Mouse (Mus musculus) intestine, embryonic 16.5 days (tissue): Measurements from ENCODE around the gene Washc3. TPM values are rescaled to one million over a fixed set of nuclear protein-coding genes. Genes with fewer than 3 reads are reported as not detected.

Source experiments
- ATAC-seq: fragments of 200-750 bp; cut with Nextera tagmentation; 2 replicates; pipeline ENCODE4 v1.8.0; 2017; ENCODE audit warnings: moderate TSS enrichment, moderate library complexity
- H3K27ac ChIP-seq: fragments of 300-500 bp; sonication (generic); 2 replicates; pipeline ENCODE4 v1.5.1; 2014; ENCODE audit warnings: mild to moderate bottlenecking, low read length
- H3K27me3 ChIP-seq: fragments of 300-500 bp; sonication (generic); replicated peaks from 2 replicates; pipeline ENCODE4 v1.6.1; 2014; ENCODE audit warnings: low read length, control low read depth, mixed read lengths; ENCODE audit not compliant: control insufficient read depth, insufficient read depth
- H3K36me3 ChIP-seq: fragments of 300-500 bp; sonication (generic); 2 replicates; pipeline ENCODE4 v1.6.1; 2014; ENCODE audit warnings: low read length, control low read depth; ENCODE audit not compliant: control insufficient read depth, insufficient read depth
- H3K4me1 ChIP-seq: fragments of 300-500 bp; sonication (generic); 2 replicates; pipeline ENCODE4 v1.6.1; 2014; ENCODE audit warnings: low read length, control low read depth, mixed read lengths; ENCODE audit not compliant: control insufficient read depth, insufficient read depth
- H3K4me2 ChIP-seq: fragments of 300-500 bp; sonication (generic); 2 replicates; pipeline ENCODE4 v1.6.1; 2014; ENCODE audit warnings: low read depth, low read length, control low read depth
- H3K4me3 ChIP-seq: fragments of 300-500 bp; sonication (generic); 2 replicates; pipeline ENCODE4 v1.5.1; 2014; ENCODE audit warnings: mild to moderate bottlenecking, low read length
- H3K9ac ChIP-seq: fragments of 300-500 bp; sonication (generic); 2 replicates; pipeline ENCODE4 v1.6.1; 2014; ENCODE audit warnings: low read depth, low read length
- H3K9me3 ChIP-seq: fragments of 300-500 bp; sonication (generic); 2 replicates; pipeline ENCODE4 v1.6.1; 2016; ENCODE audit warnings: low read length, control low read depth; ENCODE audit not compliant: control insufficient read depth
- WGBS: fragments of 180-500 bp; shearing (Covaris S2); extraction: QIAGEN DNeasy Blood & Tissue Kit; methylation state at CpG from one replicate; pipeline ENCODE4 v1.1.7; 2014; 5-methylcytosine and 5-hydroxymethylcytosine counted together
- polyA plus RNA-seq: library from polyadenylated mRNA; unstranded; fragments of >200 nt; fragmentation: Nextera tagmentation; extraction: Ambion mirVana; gene quantifications from 2 replicates; pipeline ENCODE4 v1.2.1, GENCODE M21; 2015

Gene Washc3
- polyA plus RNA-seq: 65.8 and 69.2 TPM in 2 replicates

DNA sequence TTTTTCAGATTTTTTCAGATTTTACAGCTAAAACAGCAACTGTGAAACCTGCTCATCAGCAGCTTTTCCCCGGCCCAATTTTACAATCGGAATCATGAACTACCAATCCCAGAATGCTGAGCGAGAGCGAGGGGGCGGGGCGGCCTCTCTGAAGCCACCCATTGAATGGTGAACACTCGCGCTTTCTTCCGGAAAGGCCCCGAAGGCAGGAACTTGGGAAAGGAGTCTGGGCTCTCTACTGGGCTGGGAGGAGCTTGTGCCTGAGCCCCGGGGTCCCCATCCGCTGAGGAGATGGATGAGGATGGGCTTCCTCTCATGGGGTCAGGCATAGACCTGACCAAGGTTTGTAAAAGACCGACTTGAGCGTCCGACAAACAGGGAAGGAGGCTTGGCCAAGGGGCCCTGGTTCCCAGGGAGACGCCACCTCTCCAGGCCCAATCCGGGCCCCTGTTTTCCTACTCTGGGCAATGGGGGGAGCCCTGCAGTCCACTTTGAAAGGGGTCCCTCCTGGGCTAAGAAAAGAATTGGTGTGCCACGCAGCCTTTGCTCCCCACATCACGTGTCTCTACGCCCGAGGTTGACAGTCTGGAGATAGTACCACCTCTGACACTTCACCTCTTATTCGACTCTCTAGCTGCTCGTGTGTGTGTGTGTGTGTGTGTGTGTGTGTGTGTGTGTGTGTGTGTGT is at the start of gene Washc3:
Gene Washc3 (plus strand): TSS at position 143 of the 688 bp plus-strand sequence.
- Histone ChIP-seq H3K9me3 (no peaks in the 10 kb centered on the region), H3K9ac (peak within 1 kb of the TSS; percentile 91), H3K4me3 (peak within 1 kb of the TSS; percentile 76), H3K4me2 (peak within 1 kb of the TSS; percentile 75), H3K36me3 (no peaks in the 10 kb centered on the region), H3K27ac (peak within 1 kb of the TSS; percentile 71), H3K27me3 (no peaks in the 10 kb centered on the region), H3K4me1 (peaks cover 4% of the 10 kb centered on the region; the same call in 1 of the 2 replicates)
- peak; percentile 100 for ATAC-seq
- WGBS: under 1% methylated on average over 23 of the region's 23 CpGs

DNA sequence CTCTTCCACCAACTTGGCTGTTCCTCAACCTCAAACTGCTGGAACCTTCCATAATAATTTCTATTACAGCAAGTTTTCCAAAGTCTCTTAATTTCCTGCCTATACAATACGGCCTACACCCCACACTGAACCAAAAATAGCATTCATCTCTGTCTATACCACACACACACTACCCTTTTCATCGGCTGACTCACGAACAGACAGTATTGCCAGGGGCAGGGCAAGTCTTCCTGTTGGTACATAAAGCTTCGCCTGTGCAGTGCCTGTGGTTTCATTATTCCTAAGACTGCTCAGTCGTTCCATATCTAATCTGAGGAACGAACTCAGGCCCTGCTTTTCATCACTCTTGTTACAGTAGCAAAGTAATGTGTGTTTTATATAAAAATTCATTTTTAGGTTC is 49.2 kb upstream of the Washc3 start:
- WGBS: 85% methylated on average over 6 of the region's 6 CpGs
- H3K4me2 ChIP-seq: no peak overlapping the region
- no peak overlapping the region for H3K9ac ChIP-seq
- H3K4me1 ChIP-seq: no peaks in the 10 kb centered on the region
- no peak overlapping the region for H3K4me3 ChIP-seq
- H3K9me3 ChIP-seq: no peaks in the 10 kb centered on the region
- no peak for ATAC-seq
- no peak overlapping the region for H3K27ac ChIP-seq
- H3K36me3 ChIP-seq: peaks cover 14% of the 10 kb centered on the region
- no peaks in the 10 kb centered on the region for H3K27me3 ChIP-seq

DNA sequence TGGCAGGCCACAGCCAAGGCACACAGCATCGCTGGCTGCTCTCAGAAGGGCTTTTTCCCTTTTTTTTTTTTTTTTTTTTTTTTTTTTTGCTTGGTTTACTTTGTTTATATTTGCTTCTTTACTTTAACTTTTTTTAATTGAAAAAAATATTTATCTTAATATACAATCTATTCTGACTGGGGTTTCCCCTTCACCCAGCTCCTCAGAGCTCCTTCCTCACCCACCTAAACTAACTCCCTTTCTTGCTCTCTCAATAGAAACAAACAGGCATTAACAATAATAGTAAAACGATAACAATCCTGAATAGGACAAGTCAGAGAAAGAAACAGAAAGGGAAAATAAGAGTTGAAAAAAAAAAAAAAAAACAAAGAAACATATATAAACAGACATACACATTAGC is 38.8 kb upstream of the Washc3 start:
- Histone ChIP-seq H3K4me2 (no peak overlapping the region), H3K9ac (no peak overlapping the region), H3K27me3 (no peaks in the 10 kb centered on the region), H3K4me3 (no peak overlapping the region), H3K4me1 (no peaks in the 10 kb centered on the region), H3K9me3 (no peaks in the 10 kb centered on the region), H3K27ac (no peak overlapping the region), H3K36me3 (no peaks in the 10 kb centered on the region)
- ATAC-seq: no peak
- 80% methylated on average over 2 of the region's 2 CpGs for WGBS

DNA sequence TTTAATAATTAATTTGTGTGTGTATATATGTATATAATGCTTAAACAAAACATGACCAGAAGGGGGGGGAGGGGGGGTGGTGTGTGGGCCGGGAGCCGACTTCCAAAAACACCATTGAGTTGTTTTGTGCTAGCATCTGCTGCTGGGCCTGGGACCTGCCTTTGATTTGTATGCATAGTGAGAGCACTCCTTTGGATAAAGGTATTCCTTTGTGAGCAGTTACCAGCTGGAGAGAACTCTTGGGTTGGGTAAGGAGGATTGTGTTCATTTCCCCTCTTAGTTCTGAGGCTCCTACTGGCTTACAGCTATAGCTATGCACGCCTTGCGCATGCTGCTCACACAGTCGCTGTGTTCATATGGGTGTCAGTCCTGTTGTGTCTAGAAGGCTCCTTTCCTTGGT is 38.2 kb upstream of the Washc3 start:
- ATAC-seq: no peak

DNA sequence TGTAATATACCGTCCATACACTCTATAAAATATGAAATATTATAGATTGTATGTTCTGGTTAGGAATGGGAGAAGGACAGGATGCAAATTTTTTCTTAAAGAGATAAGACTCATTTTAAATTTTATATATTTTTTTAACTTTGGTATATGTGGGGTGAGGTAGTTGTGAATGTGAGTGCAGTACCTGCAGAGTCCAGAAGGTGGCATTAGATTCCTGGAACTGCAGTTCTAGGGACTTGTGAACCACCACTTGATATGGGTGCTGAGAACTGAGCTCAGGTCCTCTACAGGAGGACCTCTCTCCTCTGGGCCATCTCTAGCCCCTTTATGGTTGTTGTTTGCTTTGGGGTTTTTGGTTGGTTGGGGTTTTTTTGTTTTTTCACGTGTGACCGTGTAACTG is 34.7 kb upstream of the Washc3 start:
- 90% methylated on average over 3 of the region's 3 CpGs for WGBS
- H3K4me1 ChIP-seq: no peaks in the 10 kb centered on the region
- H3K9me3 ChIP-seq: no peaks in the 10 kb centered on the region
- no peak for ATAC-seq
- no peaks in the 10 kb centered on the region for H3K27me3 ChIP-seq
- no peak overlapping the region for H3K4me2 ChIP-seq
- no peak overlapping the region for H3K9ac ChIP-seq
- no peaks in the 10 kb centered on the region for H3K36me3 ChIP-seq
- no peak overlapping the region for H3K27ac ChIP-seq
- no peak overlapping the region for H3K4me3 ChIP-seq

More for the DNA sequence above, 38.2 kb upstream of the Washc3 start:
- Histone ChIP-seq H3K4me3 (no peak overlapping the region), H3K9me3 (no peaks in the 10 kb centered on the region), H3K9ac (no peak overlapping the region), H3K4me1 (no peaks in the 10 kb centered on the region), H3K36me3 (no peaks in the 10 kb centered on the region), H3K27me3 (no peaks in the 10 kb centered on the region), H3K27ac (no peak overlapping the region), H3K4me2 (no peak overlapping the region)
- WGBS: 94% methylated on average over 5 of the region's 5 CpGs

DNA sequence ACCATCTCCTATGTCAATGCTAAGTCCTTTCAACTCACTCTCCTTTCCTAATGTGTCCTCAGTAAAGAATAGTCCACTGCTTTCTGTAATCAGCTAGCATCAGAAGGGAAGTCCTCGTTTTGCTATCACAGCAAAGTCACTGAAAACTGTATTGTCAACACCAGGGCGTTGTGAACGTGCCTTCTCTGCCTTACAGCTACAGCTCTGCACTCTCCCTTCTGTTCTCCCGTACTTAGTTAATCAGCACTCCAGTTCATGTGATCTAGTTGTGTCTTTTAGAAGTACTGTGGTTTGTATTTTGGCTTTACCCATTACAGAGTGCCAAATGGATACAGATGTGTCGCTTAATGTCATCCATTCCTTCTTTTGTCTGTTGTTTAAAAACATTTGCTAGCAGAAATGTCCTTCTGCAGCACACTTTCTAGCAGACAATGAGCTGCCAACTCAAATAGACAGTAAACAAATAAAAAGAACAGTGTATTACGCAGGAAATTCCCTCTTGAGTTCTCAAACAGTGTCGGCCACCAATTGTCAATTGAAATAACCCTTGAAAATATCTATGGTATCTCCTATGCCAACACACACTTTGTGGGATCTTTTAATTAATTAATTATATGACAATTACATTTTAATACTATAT is 33.3 kb upstream of the Washc3 start:
- no peak for ATAC-seq
- Histone ChIP-seq H3K27ac (no peak overlapping the region), H3K4me2 (no peak overlapping the region), H3K9ac (no peak overlapping the region), H3K4me3 (no peak overlapping the region), H3K36me3 (no peaks in the 10 kb centered on the region), H3K9me3 (no peaks in the 10 kb centered on the region), H3K27me3 (no peaks in the 10 kb centered on the region), H3K4me1 (no peaks in the 10 kb centered on the region)
- WGBS: 74% methylated on average over 7 of the region's 7 CpGs

DNA sequence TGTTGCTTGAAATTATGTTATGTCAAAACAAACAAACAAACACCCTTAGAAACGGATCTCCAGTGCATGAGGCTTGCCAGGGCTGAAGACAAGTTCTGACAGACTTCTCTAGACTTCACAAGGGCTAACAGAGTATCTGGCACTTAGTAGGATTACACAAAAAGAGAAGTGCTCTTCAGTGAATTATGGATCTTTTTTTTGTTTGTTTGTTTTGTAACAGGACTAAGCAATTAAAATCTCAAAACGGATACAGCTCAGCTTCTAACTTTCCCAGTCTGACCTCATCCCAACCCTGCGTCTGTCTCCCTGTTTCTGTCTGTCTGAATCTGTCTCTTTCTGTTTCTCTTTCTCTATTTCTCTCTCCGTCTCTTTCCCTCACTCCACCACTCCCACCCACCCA is 352 bp upstream of the Washc3 start:
- no peaks in the 10 kb centered on the region for H3K27me3 ChIP-seq

DNA sequence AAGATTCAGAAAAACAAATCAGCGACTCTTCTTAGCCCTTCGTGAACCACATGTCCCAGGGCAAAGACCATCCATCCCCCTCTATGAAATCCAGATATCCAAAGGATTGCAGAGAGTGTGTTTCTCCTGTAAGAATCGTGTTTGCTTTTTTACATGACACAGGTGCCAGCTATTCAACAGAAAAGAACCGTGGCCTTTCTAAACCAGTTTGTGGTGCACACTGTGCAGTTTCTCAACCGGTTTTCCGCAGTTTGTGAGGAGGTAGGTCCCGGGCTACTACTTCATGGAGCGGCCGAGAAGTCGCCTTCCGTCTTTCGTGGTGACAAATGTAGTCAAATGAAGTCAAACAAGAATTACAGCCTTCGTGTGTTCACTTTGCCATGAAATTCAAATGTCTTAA is 757 bp downstream of the Washc3 start:
- H3K27me3 ChIP-seq: no peaks in the 10 kb centered on the region
- peak overlapping the region; percentile 75 for H3K4me2 ChIP-seq
- no peaks in the 10 kb centered on the region for H3K9me3 ChIP-seq
- H3K36me3 ChIP-seq: no peaks in the 10 kb centered on the region
- H3K9ac ChIP-seq: peak overlapping the region; percentile 91
- peak overlapping the region; percentile 76 for H3K4me3 ChIP-seq
- H3K4me1 ChIP-seq: peaks cover 4% of the 10 kb centered on the region; the same call in 1 of the 2 replicates
- WGBS: 72% methylated on average over 13 of the region's 13 CpGs
- no peak for ATAC-seq
- no peak overlapping the region for H3K27ac ChIP-seq

More for the DNA sequence above, 352 bp upstream of the Washc3 start:
- 6% methylated on average over 4 of the region's 4 CpGs for WGBS
- Histone ChIP-seq H3K4me3 (peak overlapping the region; percentile 76), H3K9me3 (no peaks in the 10 kb centered on the region), H3K36me3 (no peaks in the 10 kb centered on the region), H3K9ac (no peak overlapping the region), H3K27ac (no peak overlapping the region), H3K4me1 (peaks cover 4% of the 10 kb centered on the region; the same call in 1 of the 2 replicates), H3K4me2 (peak overlapping the region; percentile 75)
- ATAC-seq: peak; percentile 71

DNA sequence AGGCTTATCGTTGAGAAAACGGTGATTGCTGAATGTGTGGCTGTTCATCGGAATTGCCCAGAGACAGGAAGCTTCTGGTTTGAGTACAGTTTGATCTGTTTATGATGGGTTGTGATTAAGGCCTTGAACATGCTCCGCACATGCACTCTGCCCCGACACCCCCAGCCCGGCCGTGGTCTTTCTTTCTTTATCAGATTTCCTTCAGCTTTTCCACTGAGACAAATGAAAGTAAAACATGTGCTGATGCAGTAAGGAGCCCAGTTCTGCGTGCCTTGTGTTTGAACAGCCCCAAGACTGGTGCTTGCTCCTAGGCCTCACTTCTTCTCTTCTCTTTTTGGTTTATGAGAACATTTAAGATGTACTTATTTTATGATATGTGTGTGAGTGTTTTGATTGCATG is 1.7 kb downstream of the Washc3 start:
- no peak overlapping the region for H3K4me3 ChIP-seq
- WGBS: 86% methylated on average over 8 of the region's 8 CpGs
- H3K4me1 ChIP-seq: peaks cover 4% of the 10 kb centered on the region; the same call in 1 of the 2 replicates

More for the DNA sequence above, 1.7 kb downstream of the Washc3 start:
- H3K36me3 ChIP-seq: no peaks in the 10 kb centered on the region
- H3K9ac ChIP-seq: no peak overlapping the region
- no peak overlapping the region for H3K27ac ChIP-seq
- no peaks in the 10 kb centered on the region for H3K27me3 ChIP-seq
- no peak overlapping the region for H3K4me2 ChIP-seq
- H3K9me3 ChIP-seq: no peaks in the 10 kb centered on the region
- no peak for ATAC-seq
